Mouse (Mus musculus) heart, adult 9 months (tissue): ENCODE measurements around the gene Rbfox3.
A peak's percentile ranks its signal among the peaks of the same experiment; 100 is the strongest.

Source experiments
- DNase-seq, 2 experiments: peaks; one replicate each; pipeline ENCODE4 v3.0.0; 2022; ENCODE audit warnings: low spot score in 2 of 2

The Rbfox3 gene

GRCm38 (mm10) chr11:118728797-118729196 is 182.6 kb downstream of the Rbfox3 start:
- DNase-seq, result no peak

- peak; percentile 53 to 78 for DNase-seq
Observed at GRCm38 (mm10) chr11:118728083-118728551, 183.3 kb downstream of the Rbfox3 start.

DNA sequence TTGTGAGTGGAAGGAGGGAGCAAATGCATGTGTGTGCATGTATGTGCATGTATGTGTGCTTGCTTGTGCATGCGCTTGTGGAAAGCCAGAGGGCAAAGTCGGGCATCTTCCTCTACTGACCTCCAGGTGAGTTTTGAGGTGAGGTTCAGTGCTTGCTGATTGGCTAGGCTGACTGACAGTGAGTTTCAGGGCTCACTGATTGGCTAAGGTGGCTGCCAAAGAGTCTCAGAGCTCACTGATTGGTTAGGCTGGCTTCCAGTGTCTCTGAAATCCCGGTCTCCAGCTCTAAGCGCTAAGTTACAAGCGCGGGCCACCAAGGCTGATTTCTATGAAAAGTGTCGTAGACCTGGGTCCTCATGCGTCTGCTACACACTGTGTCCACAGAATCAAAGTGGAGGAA is 185.0 kb downstream of the Rbfox3 start:
- no peak for DNase-seq

GRCm38 (mm10) chr11:118724423-118724822 is 187.0 kb downstream of the Rbfox3 start:
- DNase-seq, result no peak

- DNase-seq, result no peak
Observed at GRCm38 (mm10) chr11:118723166-118723565, 188.2 kb downstream of the Rbfox3 start.

DNA sequence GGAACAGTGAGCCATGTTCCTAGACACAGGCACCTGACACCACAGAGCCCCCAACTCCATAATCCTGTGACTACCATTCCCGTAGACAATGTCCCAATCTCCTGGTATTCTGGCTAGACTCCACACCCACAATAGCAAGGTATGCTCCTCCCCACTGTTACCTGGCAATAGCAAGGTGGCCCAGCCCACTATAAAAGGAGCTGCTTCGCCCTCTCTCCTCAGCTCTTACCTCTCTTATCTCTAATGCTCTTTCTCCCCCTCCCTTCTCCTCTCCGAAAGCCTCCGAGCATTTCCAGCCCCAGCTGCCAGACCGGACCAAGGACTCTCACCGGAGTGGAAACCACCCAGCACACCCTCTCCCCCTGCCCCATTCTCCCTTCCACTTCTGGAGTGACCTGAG is 189.5 kb downstream of the Rbfox3 start:
- DNase-seq, result no peak

- DNase-seq, result no peak
Observed at GRCm38 (mm10) chr11:118714601-118715524, 196.5 kb downstream of the Rbfox3 start.

DNA sequence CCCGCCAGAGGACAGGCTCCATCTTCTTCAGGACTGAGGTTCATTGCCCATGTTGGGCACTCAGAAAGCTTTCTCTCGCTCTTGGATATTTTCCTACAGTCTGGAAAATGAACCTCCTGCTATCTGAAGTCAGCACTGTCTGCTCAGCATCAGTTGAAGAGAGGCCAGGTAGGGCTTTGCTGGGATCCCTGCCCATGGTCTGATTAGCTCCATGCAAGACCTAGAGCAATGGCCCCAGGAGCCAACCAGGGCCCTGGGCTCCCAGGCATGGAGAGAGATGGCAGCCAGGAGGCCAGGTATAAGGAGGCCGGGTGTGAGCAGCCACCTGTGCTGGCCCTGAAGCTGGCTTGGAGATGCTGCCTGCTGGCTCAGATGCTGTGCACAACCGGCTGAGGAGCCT is 198.6 kb downstream of the Rbfox3 start:
- DNase-seq, result no peak

- DNase-seq, result no peak
Observed at GRCm38 (mm10) chr11:118712058-118712457, 199.3 kb downstream of the Rbfox3 start.

DNA sequence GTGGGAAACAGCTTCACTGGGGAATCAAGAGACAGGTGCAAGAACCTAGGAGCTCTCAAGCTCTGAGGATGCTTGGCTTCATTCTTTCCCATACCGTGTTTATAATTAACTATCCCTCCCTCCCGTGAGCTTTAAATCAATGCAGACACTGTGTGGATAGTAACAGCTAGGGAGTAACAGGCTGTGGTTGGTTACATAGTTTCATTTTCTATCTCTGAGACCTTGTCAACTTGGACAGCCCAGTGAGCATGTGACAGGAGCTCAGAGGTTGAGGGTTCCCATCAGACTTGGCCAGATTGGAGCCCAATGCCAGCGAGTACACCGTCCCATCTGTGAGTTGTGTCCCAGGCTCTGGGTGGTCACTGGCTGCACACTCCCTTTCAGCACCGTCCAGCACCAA is 201.4 kb downstream of the Rbfox3 start:
- no peak for DNase-seq

DNA sequence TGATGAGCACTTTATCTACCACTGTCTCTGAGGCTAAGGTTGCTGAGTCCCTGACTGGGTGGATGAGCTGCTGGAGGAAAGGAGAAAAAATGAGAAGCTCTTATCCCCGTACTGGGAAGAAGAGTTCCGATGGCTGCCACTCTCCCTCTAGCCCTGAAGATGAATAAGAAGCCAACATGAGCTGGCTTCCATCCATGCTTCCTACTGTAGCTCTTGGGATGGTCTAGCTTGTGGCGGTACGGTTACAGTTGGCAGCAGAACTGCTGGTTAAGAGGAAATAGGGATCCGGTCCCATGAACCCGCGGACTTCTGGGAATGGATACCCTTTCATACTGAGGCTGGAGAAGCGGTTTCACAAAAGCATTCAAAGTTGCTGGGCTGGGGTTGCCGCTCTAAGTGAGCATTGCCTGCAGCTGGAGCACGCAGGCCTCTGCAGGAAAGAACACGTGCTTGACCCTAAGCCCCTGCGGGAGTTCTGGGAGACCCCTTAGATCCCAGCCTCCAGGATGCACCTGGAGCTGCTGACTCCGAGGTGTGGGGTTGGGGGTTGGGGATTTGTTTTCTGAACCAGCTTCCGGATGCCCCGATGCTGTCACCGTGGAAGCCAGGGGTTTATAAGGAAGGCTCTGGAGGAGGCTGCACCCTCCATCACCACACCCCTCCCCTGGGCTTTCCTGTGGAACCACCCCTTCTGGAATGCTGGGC is 215.0 kb downstream of the Rbfox3 start:
- no peak for DNase-seq

GRCm38 (mm10) chr11:118693276-118693675 is 218.1 kb downstream of the Rbfox3 start:
- DNase-seq, result no peak

- no peak for DNase-seq
Observed at GRCm38 (mm10) chr11:118690262-118690661, 221.1 kb downstream of the Rbfox3 start.

- no peak for DNase-seq
Observed at GRCm38 (mm10) chr11:118685397-118685796, 226.0 kb downstream of the Rbfox3 start.

GRCm38 (mm10) chr11:118684665-118685064 is 226.7 kb downstream of the Rbfox3 start:
- DNase-seq, result no peak

DNA sequence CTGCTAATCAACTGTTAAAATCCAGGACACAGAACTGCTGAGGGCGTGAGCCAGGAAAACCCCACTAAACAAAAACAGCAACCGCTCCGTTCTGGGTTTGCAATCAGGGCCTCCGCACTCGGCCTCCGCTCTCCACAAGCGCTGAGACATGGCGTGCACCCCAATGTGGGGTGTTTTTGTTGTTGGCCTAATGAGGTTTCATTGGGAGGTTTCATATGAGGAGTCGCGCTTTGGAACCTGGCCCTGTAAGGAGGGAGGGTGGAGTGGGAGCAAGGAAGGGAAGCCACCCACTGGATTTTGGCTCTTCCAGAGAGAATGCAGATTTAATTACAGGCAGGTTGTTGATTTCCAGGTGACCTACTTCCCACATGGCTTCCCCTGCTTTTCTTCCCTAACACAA is 230.7 kb downstream of the Rbfox3 start:
- DNase-seq, result no peak

GRCm38 (mm10) chr11:118679736-118680410 is 231.5 kb downstream of the Rbfox3 start:
- no peak for DNase-seq

- no peak for DNase-seq
Observed at GRCm38 (mm10) chr11:118678515-118679104, 232.8 kb downstream of the Rbfox3 start.

GRCm38 (mm10) chr11:118677277-118677676 is 234.1 kb downstream of the Rbfox3 start:
- no peak for DNase-seq

DNA sequence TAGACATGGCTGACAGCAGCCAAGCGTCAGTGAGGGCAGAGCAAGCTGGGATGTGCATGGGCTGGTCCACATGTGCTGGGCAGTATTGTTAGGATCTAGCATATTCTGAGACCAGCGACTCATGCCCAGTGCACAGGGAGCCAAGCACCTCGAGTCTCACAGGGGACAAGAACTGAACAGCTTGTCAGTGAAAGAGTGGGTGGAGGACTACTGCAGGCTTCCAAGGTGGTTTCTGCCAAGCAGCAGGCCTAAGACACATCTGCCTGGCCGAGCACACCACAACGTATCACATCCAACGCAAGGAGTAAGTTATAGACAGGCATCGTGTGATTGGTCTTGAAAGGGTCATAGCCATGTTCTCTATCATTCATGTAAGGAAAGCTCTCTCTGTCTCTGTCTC is 235.0 kb downstream of the Rbfox3 start:
- DNase-seq, result no peak

DNA sequence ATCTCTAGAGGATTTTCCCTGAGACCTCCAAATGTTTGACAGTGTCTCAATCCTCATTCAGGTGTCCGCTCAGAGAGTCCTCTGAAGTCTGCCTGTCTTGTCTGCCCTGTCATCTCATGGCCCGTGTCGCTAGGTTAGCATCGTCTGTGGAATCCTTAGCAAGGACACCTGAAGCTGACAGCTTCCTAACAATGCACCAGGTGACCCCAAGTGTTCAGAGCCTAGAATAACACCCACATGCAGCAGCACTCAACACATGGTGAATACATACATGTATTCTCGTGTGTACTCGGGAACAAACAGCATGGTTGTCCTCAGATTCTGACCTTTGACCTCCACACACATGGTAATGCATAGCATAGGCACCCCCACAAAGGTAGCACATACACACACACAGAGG is 239.4 kb downstream of the Rbfox3 start:
- no peak for DNase-seq

GRCm38 (mm10) chr11:118671216-118671615 is 240.2 kb downstream of the Rbfox3 start:
- no peak for DNase-seq
